Mouse (Mus musculus) A20 (cell line): ENCODE data around the gene Trp53inp2.

Source experiments
- DNase-seq: peaks from one replicate; pipeline ENCODE4 v3.0.0-alpha.2; 2011; ENCODE audit warnings: low read depth, low spot score

The Trp53inp2 gene

DNA sequence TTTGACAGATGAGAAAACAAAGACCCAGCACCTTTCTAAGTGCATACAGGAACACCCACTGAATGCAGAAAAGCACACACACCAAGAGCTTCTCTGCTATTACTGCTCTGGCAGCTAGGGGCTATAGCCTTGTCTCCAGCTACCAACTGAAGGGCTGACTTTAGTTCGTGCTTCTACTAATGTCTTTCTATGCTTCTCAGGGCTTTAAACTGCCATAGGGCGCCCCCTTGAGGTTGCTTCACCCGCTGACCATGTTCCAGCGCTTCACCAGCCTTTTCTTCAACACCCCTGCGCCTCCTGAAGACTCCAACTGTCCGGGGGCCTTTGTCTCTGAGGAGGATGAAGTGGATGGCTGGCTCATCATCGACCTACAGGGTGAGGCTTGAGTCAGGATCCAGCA is 4.2 kb downstream of the Trp53inp2 start:
- DNase-seq = peak; percentile 87

DNA sequence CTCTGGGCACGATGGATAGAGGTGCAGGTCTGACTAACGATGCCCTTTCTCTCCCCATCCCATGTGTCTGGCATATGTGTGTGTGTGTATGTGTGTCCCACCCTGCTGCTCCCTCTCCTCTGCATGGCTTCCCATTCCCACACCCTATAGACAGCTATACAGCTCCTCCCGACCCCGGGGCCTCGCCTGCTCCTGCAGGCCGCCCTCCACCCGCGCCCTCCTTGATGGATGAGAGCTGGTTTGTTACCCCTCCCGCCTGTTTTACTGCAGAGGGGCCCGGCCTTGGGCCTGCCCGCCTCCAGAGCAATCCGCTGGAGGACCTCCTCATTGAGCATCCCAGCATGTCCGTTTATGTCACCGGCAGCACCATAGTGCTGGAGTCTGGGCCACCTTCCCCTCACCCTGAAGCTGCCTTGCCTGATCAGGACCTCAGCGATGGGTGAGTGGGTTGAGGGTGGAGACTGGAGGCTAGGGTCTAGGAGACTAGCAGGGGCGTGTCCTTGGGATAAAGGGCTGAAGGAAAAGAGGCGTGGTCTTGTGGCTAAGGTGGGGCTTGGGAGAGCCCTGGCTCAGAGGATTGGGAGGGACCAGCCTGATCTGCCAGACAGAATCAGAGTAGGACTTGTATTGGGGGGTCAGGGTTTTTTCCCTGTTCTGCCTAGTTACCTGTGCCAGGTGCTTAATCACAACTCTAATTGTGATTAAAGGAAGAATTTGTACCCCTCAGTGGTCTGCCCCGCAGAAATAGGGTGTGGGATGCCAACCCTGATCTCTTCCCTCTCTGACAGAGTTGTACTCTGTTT is 5.1 kb downstream of the Trp53inp2 start:
- no peak for DNase-seq

DNA sequence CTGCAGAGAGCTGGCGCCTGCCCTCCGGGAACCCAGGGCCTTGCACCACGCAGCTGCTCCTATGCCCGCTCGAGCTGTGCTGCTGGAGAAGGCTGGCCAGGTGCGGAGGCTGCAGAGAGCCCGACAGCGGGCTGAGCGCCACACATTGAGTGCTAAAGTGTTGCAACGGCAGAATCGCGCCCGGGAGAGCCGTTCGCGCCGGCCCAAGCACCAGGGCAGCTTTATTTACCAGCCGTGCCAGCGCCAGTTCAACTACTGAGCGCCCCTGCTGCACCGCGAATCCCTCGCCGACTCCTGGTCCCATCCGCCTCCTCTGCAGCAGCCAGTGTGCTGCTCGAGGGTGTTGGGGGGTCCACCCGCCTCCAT is 5.7 kb downstream of the Trp53inp2 start:
- no peak for DNase-seq

DNA sequence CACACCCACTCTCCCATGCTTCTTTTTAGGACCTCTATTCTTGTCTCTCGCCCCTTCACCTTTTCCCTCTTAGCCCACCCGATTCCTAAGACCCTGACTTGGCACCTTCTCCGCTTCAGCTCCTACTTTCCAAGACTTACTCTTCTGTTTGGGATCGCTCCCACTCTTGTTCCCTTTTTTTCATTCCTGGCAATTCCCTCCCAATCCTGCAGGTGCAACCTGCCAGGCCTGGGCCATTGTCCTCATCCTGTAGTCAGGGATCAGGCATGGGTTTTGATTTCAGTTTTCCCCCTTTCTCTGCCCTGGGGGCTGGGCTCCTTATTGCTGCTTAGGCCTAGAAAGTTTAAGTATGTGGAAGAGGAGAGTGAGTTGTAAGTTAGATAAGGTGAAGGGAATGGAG is 6.2 kb downstream of the Trp53inp2 start:
- no peak for DNase-seq

DNA sequence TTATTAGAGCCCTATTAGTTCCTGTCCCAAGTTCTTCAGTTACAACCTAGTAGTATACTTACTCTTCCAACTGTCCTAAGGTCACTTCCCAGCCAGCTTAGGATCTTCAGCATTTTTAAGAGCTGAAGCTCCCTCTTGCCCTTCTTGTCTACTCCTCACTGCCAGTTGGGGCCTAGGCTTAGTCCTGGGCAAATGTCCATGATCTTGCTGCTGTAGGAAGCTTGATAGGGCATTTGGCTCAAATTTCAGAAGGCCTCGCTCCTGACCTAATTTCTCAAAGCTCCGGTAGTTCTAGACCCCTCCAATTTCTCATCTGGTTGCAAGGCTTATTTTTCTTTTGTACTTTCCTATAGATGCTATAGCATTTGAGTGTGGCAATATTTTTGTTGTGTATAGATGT is 7.7 kb downstream of the Trp53inp2 start:
- DNase-seq = no peak

DNA sequence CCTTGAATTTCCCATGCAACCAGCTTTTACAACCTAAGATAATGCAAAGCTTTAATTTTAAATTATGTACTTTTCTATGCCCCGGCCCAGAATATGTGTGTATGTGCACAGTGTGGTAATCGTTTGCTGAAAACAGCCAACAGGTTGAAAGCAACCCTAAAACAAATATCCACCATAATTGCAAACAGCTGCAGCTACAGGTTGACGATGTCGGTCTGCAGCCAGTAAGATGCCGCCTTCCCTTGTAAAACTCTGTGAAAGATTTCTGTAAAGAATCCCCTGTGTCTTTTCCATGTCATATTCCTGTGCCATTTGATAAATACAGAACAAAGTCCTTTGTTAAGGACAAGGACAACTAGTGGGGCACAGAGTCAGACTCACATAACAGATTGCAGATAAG is 13.7 kb downstream of the Trp53inp2 start:
- DNase-seq = no peak

DNA sequence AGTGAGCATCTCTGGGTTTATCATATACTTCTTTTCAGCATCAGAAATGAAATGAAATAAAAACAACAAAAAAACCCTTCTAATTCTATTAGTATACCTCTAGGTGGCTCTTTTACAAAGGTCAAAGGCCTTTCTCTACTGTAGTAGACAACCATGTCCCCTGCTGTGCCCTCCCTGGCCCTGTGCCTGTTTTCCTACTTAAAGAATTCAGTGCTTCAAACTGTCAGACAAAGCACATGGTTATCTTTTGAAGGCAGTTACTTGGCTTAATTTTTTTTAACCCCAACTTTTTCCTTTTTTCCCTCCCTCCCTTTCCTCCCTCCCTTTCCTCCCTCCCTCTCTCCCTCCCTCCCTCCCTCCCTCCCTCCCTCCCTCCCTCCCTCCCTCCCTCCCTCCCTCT is 19.4 kb downstream of the Trp53inp2 start:
- no peak for DNase-seq

DNA sequence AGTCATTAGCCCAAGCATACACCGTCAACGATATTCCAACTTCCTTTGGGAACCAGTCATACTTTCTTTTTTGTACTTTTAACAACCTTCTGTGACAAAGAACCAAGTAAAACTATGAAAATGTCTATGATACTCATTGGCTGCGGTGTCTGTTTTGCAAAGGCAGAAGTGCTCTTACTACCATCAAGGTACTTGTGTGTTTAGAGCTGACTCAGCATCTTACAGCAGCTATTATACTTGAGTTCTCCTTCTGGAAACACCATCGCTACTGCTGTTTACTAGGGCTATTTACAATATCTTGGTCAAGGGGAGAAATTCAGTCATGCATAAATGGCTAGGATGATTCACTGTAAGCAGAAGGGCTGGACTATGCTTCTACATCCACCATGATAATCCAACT is 21.1 kb downstream of the Trp53inp2 start:
- no peak for DNase-seq

DNA sequence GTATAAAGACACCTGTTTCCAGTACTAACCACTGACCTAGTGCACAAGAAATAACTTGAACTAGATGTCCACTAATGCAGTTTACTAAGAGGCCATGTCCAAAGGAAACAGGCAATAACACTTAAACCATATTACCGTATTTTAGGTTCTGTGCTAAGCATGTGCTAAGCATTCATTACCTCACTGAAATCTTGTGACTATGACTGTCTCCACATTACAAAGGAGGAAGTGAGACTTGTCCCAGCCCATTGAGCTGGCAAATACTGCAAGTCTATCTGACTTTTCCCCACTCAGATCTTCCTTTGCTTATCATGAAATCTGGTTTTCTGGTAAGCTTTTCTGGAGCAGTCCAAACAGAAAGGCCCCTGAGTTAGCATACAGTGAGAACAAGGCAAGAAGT is 23.8 kb downstream of the Trp53inp2 start:
- peak; percentile 84 for DNase-seq

DNA sequence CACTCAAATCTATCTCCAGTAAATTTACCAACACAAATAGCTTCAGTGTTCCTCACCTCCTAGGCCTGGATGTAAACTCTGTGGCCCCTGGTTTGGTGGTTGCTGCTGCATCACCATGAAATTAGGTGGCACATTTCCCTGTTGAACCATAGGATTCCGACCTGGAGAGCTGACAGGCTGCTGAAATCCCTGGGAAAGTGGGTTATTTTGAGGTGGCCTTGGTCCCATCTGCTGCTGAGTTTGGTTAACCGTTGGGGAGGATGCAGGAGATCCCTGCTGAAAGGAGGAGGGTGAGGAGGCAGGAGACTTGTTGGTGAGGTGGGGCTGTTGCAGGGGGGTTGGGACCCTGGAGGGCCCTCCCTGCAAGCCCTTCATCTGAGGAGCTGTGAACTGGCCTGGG is 40.1 kb downstream of the Trp53inp2 start:
- no peak for DNase-seq

DNA sequence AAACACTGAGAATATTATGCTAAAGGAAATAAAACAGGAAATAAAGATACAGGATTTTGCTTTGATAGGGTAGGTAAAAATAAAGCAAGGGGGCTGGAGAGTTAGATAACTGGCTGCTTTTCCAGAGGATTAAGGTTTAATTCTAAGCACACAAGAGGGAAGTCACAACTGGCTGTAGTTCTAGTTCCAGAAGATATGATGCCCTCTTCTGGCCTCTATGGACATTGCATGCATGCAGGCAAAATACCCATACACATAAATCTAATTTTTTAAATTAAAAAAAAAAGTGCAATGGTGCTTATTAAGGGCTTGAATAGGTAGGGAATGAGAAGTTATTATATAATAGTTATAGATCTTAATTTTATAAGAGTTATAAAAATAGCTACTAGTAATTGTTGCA is 55.6 kb downstream of the Trp53inp2 start:
- DNase-seq = peak; percentile 44
